Mouse (Mus musculus): Measurements from ENCODE around the gene Gm4305. TPM values are rescaled to one million over a fixed set of nuclear protein-coding genes. Genes with fewer than 3 reads are reported as not detected.
"Not testable (repeated sequence)": the region's sequence is repeated elsewhere in the genome, so short reads cannot be mapped to it uniquely, and the experiment has no call there.

The Gm4305 gene
- not detected in 2 replicates for polyA plus RNA-seq (2014; fragmentation: Nextera tagmentation; extraction: Ambion mirVana)

DNA sequence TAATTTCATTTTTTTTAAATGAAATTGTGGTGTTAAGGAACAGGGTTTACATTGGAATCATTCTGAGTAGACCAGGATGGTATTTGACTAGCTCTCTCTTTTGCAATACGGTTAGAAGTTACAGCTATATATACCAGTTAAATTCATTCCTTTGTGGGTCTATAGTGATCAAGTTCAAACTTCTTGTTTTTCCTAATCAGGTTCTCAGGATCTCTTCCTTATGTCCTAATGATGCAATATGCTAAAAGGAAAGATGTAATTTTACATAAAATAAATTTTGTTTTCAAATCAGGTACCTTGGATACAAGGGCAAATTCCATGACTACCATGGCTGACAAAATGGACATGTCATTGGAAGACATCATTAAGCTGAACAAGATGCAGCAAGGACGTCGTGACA lies at the start of gene Gm4305:
Gene Gm4305 (plus strand): TSS at position 301 of the 400 bp plus-strand sequence.
- H3K36me3 ChIP-seq (ENCODE audit: control insufficient read depth, insufficient read depth, low read length); H3K27me3 ChIP-seq (ENCODE audit: control insufficient read depth, insufficient read depth, low read length); H3K4me2 ChIP-seq (ENCODE audit: low read depth, low read length); H3K9me3 ChIP-seq (ENCODE audit: control insufficient read depth, low read length); H3K27ac ChIP-seq (ENCODE audit: low read depth, low read length); H3K9ac ChIP-seq (replicated peaks; ENCODE audit: low read depth, low read length); H3K4me1 ChIP-seq (ENCODE audit: control insufficient read depth, insufficient read depth, low read length); H3K4me3 ChIP-seq (ENCODE audit: low read depth, low read length); ATAC-seq (ENCODE audit: low read depth): not testable (repeated sequence)
- WGBS: no CpG with 5 or more reads among the region's 3 CpGs

DNA sequence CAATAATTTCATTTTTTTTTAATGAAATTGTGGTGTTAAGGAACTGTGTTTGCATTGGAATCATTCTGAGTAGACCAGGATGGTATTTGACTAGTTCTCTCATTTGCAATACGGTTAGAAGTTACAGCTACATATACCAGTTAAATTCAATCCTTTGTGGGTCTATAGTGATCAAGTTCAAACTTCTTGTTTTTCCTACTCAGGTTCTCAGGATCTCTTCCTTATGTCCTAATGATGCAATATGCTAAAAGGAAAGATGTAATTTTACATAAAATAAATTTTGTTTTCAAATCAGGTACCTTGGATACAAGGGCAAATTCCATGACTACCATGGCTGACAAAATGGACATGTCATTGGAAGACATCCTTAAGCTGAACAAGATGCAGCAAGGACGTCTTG lies 15.5 kb upstream of the Gm4305 start, which contains the start of gene Gm4301:
Gene Gm4301 (plus strand): TSS at position 301 of the 400 bp plus-strand sequence.
- not testable (repeated sequence) for H3K4me3 ChIP-seq (ENCODE audit: low read depth, low read length); H3K4me1 ChIP-seq (ENCODE audit: control insufficient read depth, insufficient read depth, low read length); H3K9me3 ChIP-seq (ENCODE audit: control insufficient read depth, low read length); H3K27me3 ChIP-seq (ENCODE audit: control insufficient read depth, insufficient read depth, low read length); H3K27ac ChIP-seq (ENCODE audit: low read depth, low read length); ATAC-seq (ENCODE audit: low read depth); H3K36me3 ChIP-seq (ENCODE audit: control insufficient read depth, insufficient read depth, low read length); H3K4me2 ChIP-seq (ENCODE audit: low read depth, low read length); H3K9ac ChIP-seq (replicated peaks; ENCODE audit: low read depth, low read length)
- no CpG with 5 or more reads among the region's 2 CpGs for WGBS

DNA sequence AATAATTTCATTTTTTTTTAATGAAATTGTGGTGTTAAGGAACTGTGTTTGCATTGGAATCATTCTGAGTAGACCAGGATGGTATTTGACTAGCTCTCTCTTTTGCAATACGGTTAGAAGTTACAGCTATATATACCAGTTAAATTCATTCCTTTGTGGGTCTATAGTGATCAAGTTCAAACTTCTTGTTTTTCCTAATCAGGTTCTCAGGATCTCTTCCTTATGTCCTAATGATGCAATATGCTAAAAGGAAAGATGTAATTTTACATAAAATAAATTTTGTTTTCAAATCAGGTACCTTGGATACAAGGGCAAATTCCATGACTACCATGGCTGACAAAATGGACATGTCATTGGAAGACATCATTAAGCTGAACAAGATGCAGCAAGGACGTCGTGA lies 10.4 kb upstream of the Gm4305 start, which contains the start of gene Gm4302:
Gene Gm4302 (plus strand): TSS at position 301 of the 400 bp plus-strand sequence.
- ATAC-seq (ENCODE audit: low read depth); H3K27ac ChIP-seq (ENCODE audit: low read depth, low read length); H3K4me2 ChIP-seq (ENCODE audit: low read depth, low read length); H3K4me3 ChIP-seq (ENCODE audit: low read depth, low read length); H3K9ac ChIP-seq (replicated peaks; ENCODE audit: low read depth, low read length); H3K27me3 ChIP-seq (ENCODE audit: control insufficient read depth, insufficient read depth, low read length); H3K36me3 ChIP-seq (ENCODE audit: control insufficient read depth, insufficient read depth, low read length); H3K9me3 ChIP-seq (ENCODE audit: control insufficient read depth, low read length); H3K4me1 ChIP-seq (ENCODE audit: control insufficient read depth, insufficient read depth, low read length): not testable (repeated sequence)
- no CpG with 5 or more reads among the region's 3 CpGs for WGBS

DNA sequence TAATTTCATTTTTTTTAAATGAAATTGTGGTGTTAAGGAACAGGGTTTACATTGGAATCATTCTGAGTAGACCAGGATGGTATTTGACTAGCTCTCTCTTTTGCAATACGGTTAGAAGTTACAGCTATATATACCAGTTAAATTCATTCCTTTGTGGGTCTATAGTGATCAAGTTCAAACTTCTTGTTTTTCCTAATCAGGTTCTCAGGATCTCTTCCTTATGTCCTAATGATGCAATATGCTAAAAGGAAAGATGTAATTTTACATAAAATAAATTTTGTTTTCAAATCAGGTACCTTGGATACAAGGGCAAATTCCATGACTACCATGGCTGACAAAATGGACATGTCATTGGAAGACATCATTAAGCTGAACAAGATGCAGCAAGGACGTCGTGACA lies 5.2 kb upstream of the Gm4305 start, which contains the start of gene Gm4303:
Gene Gm4303 (plus strand): TSS at position 301 of the 400 bp plus-strand sequence.
- H3K27me3 ChIP-seq (ENCODE audit: control insufficient read depth, insufficient read depth, low read length); H3K9ac ChIP-seq (replicated peaks; ENCODE audit: low read depth, low read length); ATAC-seq (ENCODE audit: low read depth); H3K27ac ChIP-seq (ENCODE audit: low read depth, low read length); H3K4me3 ChIP-seq (ENCODE audit: low read depth, low read length); H3K36me3 ChIP-seq (ENCODE audit: control insufficient read depth, insufficient read depth, low read length); H3K4me1 ChIP-seq (ENCODE audit: control insufficient read depth, insufficient read depth, low read length); H3K9me3 ChIP-seq (ENCODE audit: control insufficient read depth, low read length); H3K4me2 ChIP-seq (ENCODE audit: low read depth, low read length): not testable (repeated sequence)
- no CpG with 5 or more reads among the region's 3 CpGs for WGBS

DNA sequence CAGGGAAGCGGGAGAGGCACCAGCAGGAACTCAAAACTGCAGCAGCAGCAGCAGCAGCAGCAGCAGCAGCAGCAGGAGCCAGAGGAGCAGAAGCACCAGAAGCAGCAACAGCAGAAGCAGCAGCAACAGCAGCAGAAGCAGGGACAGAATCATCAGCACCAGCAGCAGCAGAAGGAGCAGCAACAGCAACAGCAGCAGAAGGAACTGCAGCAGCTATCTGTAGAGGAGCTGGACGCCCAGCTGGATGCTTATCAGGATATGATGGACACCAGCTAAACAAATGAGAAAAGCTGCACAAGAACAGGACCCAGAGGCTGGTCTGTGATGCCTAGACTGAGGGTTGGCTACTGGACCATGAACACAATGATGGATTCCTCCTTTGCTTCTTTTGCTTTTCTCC lies 5.9 kb downstream of the Gm4305 start:
- H3K27me3 ChIP-seq (ENCODE audit: control insufficient read depth, insufficient read depth, low read length); ATAC-seq (ENCODE audit: low read depth); H3K4me3 ChIP-seq (ENCODE audit: low read depth, low read length); H3K9me3 ChIP-seq (ENCODE audit: control insufficient read depth, low read length); H3K4me1 ChIP-seq (ENCODE audit: control insufficient read depth, insufficient read depth, low read length); H3K27ac ChIP-seq (ENCODE audit: low read depth, low read length); H3K4me2 ChIP-seq (ENCODE audit: low read depth, low read length); H3K9ac ChIP-seq (replicated peaks; ENCODE audit: low read depth, low read length); H3K36me3 ChIP-seq (ENCODE audit: control insufficient read depth, insufficient read depth, low read length): not testable (repeated sequence)
- 73% methylated on average over 1 of the region's 2 CpGs for WGBS

DNA sequence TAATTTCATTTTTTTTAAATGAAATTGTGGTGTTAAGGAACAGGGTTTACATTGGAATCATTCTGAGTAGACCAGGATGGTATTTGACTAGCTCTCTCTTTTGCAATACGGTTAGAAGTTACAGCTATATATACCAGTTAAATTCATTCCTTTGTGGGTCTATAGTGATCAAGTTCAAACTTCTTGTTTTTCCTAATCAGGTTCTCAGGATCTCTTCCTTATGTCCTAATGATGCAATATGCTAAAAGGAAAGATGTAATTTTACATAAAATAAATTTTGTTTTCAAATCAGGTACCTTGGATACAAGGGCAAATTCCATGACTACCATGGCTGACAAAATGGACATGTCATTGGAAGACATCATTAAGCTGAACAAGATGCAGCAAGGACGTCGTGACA lies 10.1 kb downstream of the Gm4305 start, which contains the start of gene Gm4307:
Gene Gm4307 (plus strand): TSS at position 301 of the 400 bp plus-strand sequence.
- not testable (repeated sequence) for H3K27me3 ChIP-seq (ENCODE audit: control insufficient read depth, insufficient read depth, low read length); H3K4me1 ChIP-seq (ENCODE audit: control insufficient read depth, insufficient read depth, low read length); H3K4me3 ChIP-seq (ENCODE audit: low read depth, low read length); H3K4me2 ChIP-seq (ENCODE audit: low read depth, low read length); H3K27ac ChIP-seq (ENCODE audit: low read depth, low read length); H3K9me3 ChIP-seq (ENCODE audit: control insufficient read depth, low read length); H3K9ac ChIP-seq (replicated peaks; ENCODE audit: low read depth, low read length); ATAC-seq (ENCODE audit: low read depth); H3K36me3 ChIP-seq (ENCODE audit: control insufficient read depth, insufficient read depth, low read length)
- WGBS: no CpG with 5 or more reads among the region's 3 CpGs

DNA sequence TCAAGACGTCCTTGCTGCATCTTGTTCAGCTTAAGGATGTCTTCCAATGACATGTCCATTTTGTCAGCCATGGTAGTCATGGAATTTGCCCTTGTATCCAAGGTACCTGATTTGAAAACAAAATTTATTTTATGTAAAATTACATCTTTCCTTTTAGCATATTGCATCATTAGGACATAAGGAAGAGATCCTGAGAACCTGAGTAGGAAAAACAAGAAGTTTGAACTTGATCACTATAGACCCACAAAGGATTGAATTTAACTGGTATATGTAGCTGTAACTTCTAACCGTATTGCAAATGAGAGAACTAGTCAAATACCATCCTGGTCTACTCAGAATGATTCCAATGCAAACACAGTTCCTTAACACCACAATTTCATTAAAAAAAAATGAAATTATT lies 31.6 kb downstream of the Gm4305 start, which contains the start of gene Gm4312:
Gene Gm4312 (minus strand): TSS at position 101 of the 400 bp plus-strand sequence.
- not testable (repeated sequence) for H3K4me3 ChIP-seq (ENCODE audit: low read depth, low read length); H3K9me3 ChIP-seq (ENCODE audit: control insufficient read depth, low read length); ATAC-seq (ENCODE audit: low read depth); H3K27ac ChIP-seq (ENCODE audit: low read depth, low read length); H3K36me3 ChIP-seq (ENCODE audit: control insufficient read depth, insufficient read depth, low read length); H3K4me2 ChIP-seq (ENCODE audit: low read depth, low read length); H3K9ac ChIP-seq (replicated peaks; ENCODE audit: low read depth, low read length); H3K27me3 ChIP-seq (ENCODE audit: control insufficient read depth, insufficient read depth, low read length); H3K4me1 ChIP-seq (ENCODE audit: control insufficient read depth, insufficient read depth, low read length)
- no CpG with 5 or more reads among the region's 2 CpGs for WGBS

Other genes with a start within 250 kb of the Gm4305 start
- gene Gm4301, start 15.4 kb upstream of the Gm4305 start, polyA plus RNA-seq (2014; fragmentation: Nextera tagmentation; extraction: Ambion mirVana): not detected in 2 replicates
- not detected in 2 replicates for gene Gm4302, start 10.3 kb upstream of the Gm4305 start, polyA plus RNA-seq (2014; fragmentation: Nextera tagmentation; extraction: Ambion mirVana)
- not detected in 2 replicates for gene Gm4303, start 5.1 kb upstream of the Gm4305 start, polyA plus RNA-seq (2014; fragmentation: Nextera tagmentation; extraction: Ambion mirVana)
- gene Gm4307, start 10.2 kb downstream of the Gm4305 start, polyA plus RNA-seq (2014; fragmentation: Nextera tagmentation; extraction: Ambion mirVana): not detected in 2 replicates
- gene Gm4312, start 31.5 kb downstream of the Gm4305 start, polyA plus RNA-seq (2014; fragmentation: Nextera tagmentation; extraction: Ambion mirVana): not detected in 2 replicates
- gene Tmtc3, start 136.3 kb downstream of the Gm4305 start, polyA plus RNA-seq (2014; fragmentation: Nextera tagmentation; extraction: Ambion mirVana): 11.6 and 11.8 TPM in 2 replicates
- 7.6 and 9.1 TPM in 2 replicates for gene Cep290, start 136.5 kb downstream of the Gm4305 start, polyA plus RNA-seq (2014; fragmentation: Nextera tagmentation; extraction: Ambion mirVana)
- gene 4930430F08Rik, start 239.3 kb downstream of the Gm4305 start, polyA plus RNA-seq (2014; fragmentation: Nextera tagmentation; extraction: Ambion mirVana): 16.1 and 19.3 TPM in 2 replicates
- gene 1700017N19Rik, start 239.4 kb downstream of the Gm4305 start, polyA plus RNA-seq (2014; fragmentation: Nextera tagmentation; extraction: Ambion mirVana): 0.25 TPM in 1 of 2 replicates, not detected in the other

All from neural tube, embryonic 14.5 days (tissue).